Mouse (Mus musculus): ENCODE measurements at regions not wholly inside any gene's neighbourhood (a gene's known extent, or its start where the extent isn't known, plus 50 kb on each side); places are given as distances from the start of the nearest gene placed in this dataset.
A peak's percentile ranks its signal among the peaks of the same experiment; 100 is the strongest.

DNA sequence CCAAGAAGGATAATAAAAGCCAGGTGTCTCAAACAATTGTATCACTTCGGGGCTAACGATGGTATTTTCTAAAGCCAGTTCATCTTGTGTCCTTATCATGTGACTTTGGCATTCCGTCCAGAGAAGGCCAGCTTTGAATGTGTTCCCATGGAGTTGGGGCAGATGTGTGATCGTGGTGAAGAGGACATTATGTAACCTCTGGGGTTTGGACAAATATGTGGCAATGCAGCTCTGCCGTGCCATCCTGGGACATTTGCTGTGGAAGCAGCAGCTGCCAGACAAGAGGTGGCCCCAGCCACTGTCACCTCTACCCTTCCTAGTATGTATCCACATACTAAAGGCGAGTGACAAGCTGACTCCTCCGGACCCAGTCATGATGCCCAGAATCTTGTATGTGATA lies 60.8 kb upstream of the Prok2 start:
- Histone ChIP-seq H3K4me1 (ENCODE audit: control insufficient read depth, insufficient read depth, low read length) (peaks cover 1% of the 10 kb centered on the region; the same call in 1 of the 2 replicates), H3K36me3 (ENCODE audit: control insufficient read depth, insufficient read depth, low read length) (no peaks in the 10 kb centered on the region), H3K79me2 (replicated peaks; ENCODE audit: control insufficient read depth, insufficient read depth, low read length) (no peaks in the 10 kb centered on the region), H3K27ac (no peak overlapping the region), H3K9ac (ENCODE audit: low read depth, low read length) (no peak overlapping the region), H3K27me3 (ENCODE audit: control insufficient read depth, insufficient read depth, low read length) (no peaks in the 10 kb centered on the region), H3K4me3 (no peak overlapping the region)
- WGBS: 80% methylated on average over 7 of the region's 7 CpGs
- DNase-seq: no peak
- intact Hi-C loops (cut with DNase I): no loop called here
- TF ChIP-seq EP300 (IDR thresholded peaks at IDR 0.05; ENCODE audit: insufficient read depth, low read depth, low read length) (no peak), POLR2A (IDR thresholded peaks at IDR 0.05; ENCODE audit: insufficient read depth, low read depth, low read length) (no peak), CTCF (IDR thresholded peaks at IDR 0.05) (no peak)

DNA sequence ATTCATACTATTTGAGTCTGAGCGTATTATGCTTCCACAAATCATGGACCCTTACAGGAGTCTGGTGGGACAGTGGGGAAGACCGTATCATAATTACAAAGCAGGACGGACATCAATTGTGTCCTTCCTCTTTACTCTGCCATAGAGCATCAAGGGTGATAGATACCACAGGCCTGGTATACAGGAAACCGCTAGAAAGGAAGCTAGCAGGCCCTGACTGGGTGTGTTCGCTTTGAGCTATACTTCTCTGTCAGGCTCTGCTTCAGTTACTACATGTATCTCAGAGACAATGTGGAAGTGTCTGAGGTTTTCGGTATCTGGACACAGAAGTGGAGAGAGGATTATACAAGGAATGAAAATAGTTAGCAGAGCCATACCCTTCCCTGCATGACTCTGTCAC lies 59.0 kb upstream of the Prok2 start:
- no peak overlapping the region for H3K27ac ChIP-seq
- DNase-seq: no peak
- H3K79me2 ChIP-seq (replicated peaks; ENCODE audit: control insufficient read depth, insufficient read depth, low read length): no peaks in the 10 kb centered on the region
- peaks cover 1% of the 10 kb centered on the region; the same call in 1 of the 2 replicates for H3K4me1 ChIP-seq (ENCODE audit: control insufficient read depth, insufficient read depth, low read length)
- WGBS: 69% methylated on average over 6 of the region's 6 CpGs
- H3K4me3 ChIP-seq: no peak overlapping the region
- H3K9ac ChIP-seq (ENCODE audit: low read depth, low read length): no peak overlapping the region
- H3K36me3 ChIP-seq (ENCODE audit: control insufficient read depth, insufficient read depth, low read length): no peaks in the 10 kb centered on the region
- intact Hi-C loops (cut with DNase I): no loop called here
- no peak for TF ChIP-seq EP300 (IDR thresholded peaks at IDR 0.05; ENCODE audit: insufficient read depth, low read depth, low read length)
- TF ChIP-seq POLR2A (IDR thresholded peaks at IDR 0.05; ENCODE audit: insufficient read depth, low read depth, low read length): no peak
- TF ChIP-seq CTCF (IDR thresholded peaks at IDR 0.05): no peak
- H3K27me3 ChIP-seq (ENCODE audit: control insufficient read depth, insufficient read depth, low read length): no peaks in the 10 kb centered on the region

DNA sequence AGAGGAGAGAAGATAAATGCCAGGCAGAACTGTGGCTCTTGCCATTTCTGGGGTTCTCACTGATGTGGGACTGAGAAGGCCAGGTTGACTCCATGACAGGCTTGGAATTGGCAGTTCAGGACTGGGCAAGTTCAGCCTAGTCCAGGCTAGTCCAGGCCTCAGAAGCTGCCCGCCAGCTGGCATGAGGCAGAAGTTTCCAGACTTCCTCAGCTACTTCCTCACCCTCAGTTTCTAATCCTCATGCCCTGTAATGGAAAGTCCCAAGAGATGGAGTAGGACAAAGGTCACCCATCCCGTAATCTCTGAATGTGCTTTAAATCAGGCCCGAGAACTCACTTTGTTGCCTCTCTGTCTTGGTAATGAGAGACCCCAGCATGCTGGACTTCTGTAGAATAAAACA lies 58.6 kb upstream of the Prok2 start:
- DNase-seq: no peak

DNA sequence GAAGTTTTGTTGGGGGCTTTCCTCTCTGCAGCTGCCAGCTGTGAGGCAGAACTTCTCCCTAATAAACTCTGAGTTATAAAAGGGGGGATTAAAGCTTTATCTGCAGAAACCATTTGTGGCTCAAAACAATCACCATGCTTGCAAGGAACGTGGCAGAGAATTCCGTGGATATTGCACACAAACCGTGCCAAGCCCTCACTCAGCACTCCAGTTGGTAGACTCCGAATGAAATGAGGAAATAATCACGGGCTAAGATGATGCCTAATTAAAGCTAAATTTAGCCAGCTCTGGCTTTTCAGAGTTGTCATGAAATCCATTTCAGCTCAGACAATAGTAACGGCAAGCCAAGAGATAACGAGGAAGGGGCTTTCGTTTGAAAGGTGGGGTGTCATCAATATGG lies 58.1 kb upstream of the Prok2 start:
- Histone ChIP-seq H3K27me3 (ENCODE audit: control insufficient read depth, insufficient read depth, low read length) (no peaks in the 10 kb centered on the region), H3K27ac (no peak overlapping the region), H3K79me2 (replicated peaks; ENCODE audit: control insufficient read depth, insufficient read depth, low read length) (no peaks in the 10 kb centered on the region), H3K4me1 (ENCODE audit: control insufficient read depth, insufficient read depth, low read length) (peaks cover 1% of the 10 kb centered on the region; the same call in 1 of the 2 replicates), H3K36me3 (ENCODE audit: control insufficient read depth, insufficient read depth, low read length) (no peaks in the 10 kb centered on the region), H3K4me3 (no peak overlapping the region), H3K9ac (ENCODE audit: low read depth, low read length) (no peak overlapping the region)
- intact Hi-C loops (cut with DNase I): loop anchor here (5.0 kb wide), 1 partner anchor 112 kb away; no protein-coding TSS in a partner anchor
- 53% methylated on average over 8 of the region's 8 CpGs for WGBS
- no peak for TF ChIP-seq POLR2A (IDR thresholded peaks at IDR 0.05; ENCODE audit: insufficient read depth, low read depth, low read length)
- no peak for TF ChIP-seq CTCF (IDR thresholded peaks at IDR 0.05)
- no peak for TF ChIP-seq EP300 (IDR thresholded peaks at IDR 0.05; ENCODE audit: insufficient read depth, low read depth, low read length)
- DNase-seq: no peak

More for the DNA sequence above, 58.6 kb upstream of the Prok2 start:
- peaks cover 1% of the 10 kb centered on the region; the same call in 1 of the 2 replicates for H3K4me1 ChIP-seq (ENCODE audit: control insufficient read depth, insufficient read depth, low read length)
- no peak overlapping the region for H3K27ac ChIP-seq
- intact Hi-C loops (cut with DNase I): loop anchor here (5.0 kb wide), 1 partner anchor 113 kb away; no protein-coding TSS in a partner anchor
- 67% methylated on average over 3 of the region's 3 CpGs for WGBS
- H3K79me2 ChIP-seq (replicated peaks; ENCODE audit: control insufficient read depth, insufficient read depth, low read length): no peaks in the 10 kb centered on the region
- no peaks in the 10 kb centered on the region for H3K36me3 ChIP-seq (ENCODE audit: control insufficient read depth, insufficient read depth, low read length)
- no peaks in the 10 kb centered on the region for H3K27me3 ChIP-seq (ENCODE audit: control insufficient read depth, insufficient read depth, low read length)
- no peak overlapping the region for H3K9ac ChIP-seq (ENCODE audit: low read depth, low read length)
- no peak overlapping the region for H3K4me3 ChIP-seq
- TF ChIP-seq EP300 (IDR thresholded peaks at IDR 0.05; ENCODE audit: insufficient read depth, low read depth, low read length) (no peak), POLR2A (IDR thresholded peaks at IDR 0.05; ENCODE audit: insufficient read depth, low read depth, low read length) (no peak), CTCF (IDR thresholded peaks at IDR 0.05) (no peak)

DNA sequence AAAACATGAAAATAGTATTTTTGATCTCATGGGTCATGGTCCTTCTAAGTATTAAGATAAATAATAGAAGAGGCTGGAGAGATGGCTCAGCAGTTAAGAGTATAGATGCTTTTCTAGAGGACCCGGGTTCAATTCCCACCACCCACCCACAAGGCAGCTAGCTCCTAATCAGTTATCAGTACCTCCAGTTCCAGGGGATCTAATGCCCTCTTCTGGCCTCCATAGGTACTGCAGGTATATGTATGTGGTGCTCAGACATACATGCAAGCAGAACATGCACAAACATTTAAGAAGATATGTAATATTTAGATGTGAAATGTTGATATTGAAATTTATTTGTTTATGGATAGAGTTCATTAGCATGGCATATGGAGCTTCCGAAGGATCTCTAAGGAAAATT lies 56.8 kb upstream of the Prok2 start:
- no peaks in the 10 kb centered on the region for H3K36me3 ChIP-seq (ENCODE audit: control insufficient read depth, insufficient read depth, low read length)
- peaks cover 1% of the 10 kb centered on the region; the same call in 1 of the 2 replicates for H3K4me1 ChIP-seq (ENCODE audit: control insufficient read depth, insufficient read depth, low read length)
- no peak for DNase-seq
- TF ChIP-seq CTCF (IDR thresholded peaks at IDR 0.05) (peak; percentile 67), EP300 (IDR thresholded peaks at IDR 0.05; ENCODE audit: insufficient read depth, low read depth, low read length) (no peak), POLR2A (IDR thresholded peaks at IDR 0.05; ENCODE audit: insufficient read depth, low read depth, low read length) (no peak)
- H3K27me3 ChIP-seq (ENCODE audit: control insufficient read depth, insufficient read depth, low read length): no peaks in the 10 kb centered on the region; the same call in 1 of the 2 replicates
- no peak overlapping the region for H3K4me3 ChIP-seq
- H3K27ac ChIP-seq: no peak overlapping the region
- no peak overlapping the region for H3K9ac ChIP-seq (ENCODE audit: low read depth, low read length)
- H3K79me2 ChIP-seq (replicated peaks; ENCODE audit: control insufficient read depth, insufficient read depth, low read length): no peaks in the 10 kb centered on the region
- WGBS: 86% methylated on average over 2 of the region's 2 CpGs
- intact Hi-C loops (cut with DNase I): loop anchor here (5.0 kb wide), 1 partner anchor 111 kb away; no protein-coding TSS in a partner anchor
